12 mouse cellular contexts compared by ENCODE assay signal in genomic region chr11:70499566-70500475, GRCm38 (mm10). TPM values are rescaled to one million over a fixed set of nuclear protein-coding genes. Genes with fewer than 3 reads are reported as not detected.
DNase-seq lines count a peak whose midpoint lies in the region; ATAC-seq and TF ChIP-seq lines count a peak whose summit lies in the region.
"Had no signal": no experiment of that assay in that cellular context is flagged by ENCODE, and none has a peak within 500 bp of the region (broad histone marks: within the 10 kb centered on the region; RNA-seq: fewer than 3 reads in every experiment).

No protein-coding gene starts in this region.

- no peak overlapping the region for H3K4me3 ChIP-seq in forebrain, postnatal 0 days (ENCODE audit: low read depth, low read length)
- no peak overlapping the region for H3K4me3 ChIP-seq in forebrain, embryonic 12.5 days (replicated peaks)

- no peaks in the 10 kb centered on the region for H3K4me1 ChIP-seq in forebrain, postnatal 0 days (ENCODE audit: insufficient read depth)
- H3K4me1 ChIP-seq in forebrain, embryonic 12.5 days, result no peaks in the 10 kb centered on the region

- H3K27ac ChIP-seq in forebrain, postnatal 0 days (ENCODE audit: low read depth, low read length), result no peak overlapping the region
- no peak overlapping the region for H3K27ac ChIP-seq in forebrain, embryonic 12.5 days

- TF ChIP-seq CTCF in forebrain, postnatal 0 days (IDR thresholded peaks at IDR 0.05; ENCODE audit: low read depth), result peak; percentile 23; the same call in 1 of the 2 replicates

- no peak overlapping the region for H3K4me2 ChIP-seq in forebrain, postnatal 0 days (ENCODE audit: low read depth)
- no peak overlapping the region for H3K4me2 ChIP-seq in forebrain, embryonic 12.5 days

- no peaks in the 10 kb centered on the region; the same call in 1 of the 2 replicates for H3K27me3 ChIP-seq in forebrain, postnatal 0 days (ENCODE audit: insufficient read depth, low read length)
- H3K27me3 ChIP-seq in forebrain, embryonic 12.5 days, result peaks cover 2% of the 10 kb centered on the region

- DNase-seq in forebrain, postnatal 0 days, result no peak
- peak; percentile 57 for DNase-seq in 3T3-L1 (ENCODE audit: low read depth, low spot score)
- peak; percentile 41 for DNase-seq in adrenal gland, adult 8-10 months
- peak; percentile 66 to 72 for DNase-seq in kidney, postnatal 25 days
- DNase-seq in thymus, postnatal 10 days (ENCODE audit: low spot score in 2 of 2), result no peak
- DNase-seq in left cerebral cortex, postnatal 4 days, result no peak
- DNase-seq: cerebellum, adult 9-11 months had no signal

- no peak for ATAC-seq in forebrain, postnatal 0 days
- no peak for ATAC-seq in forebrain, embryonic 12.5 days (ENCODE audit: low FRiP score)
- no peak for ATAC-seq in erythroid progenitor cell, adult 5-6 weeks (replicated peaks; ENCODE audit: low FRiP score, poor library complexity, severe bottlenecking)
- ATAC-seq: inflammation-experienced regulatory T-cells, adult 6 months had no signal

- 66% methylated on average over 14 of the region's 14 CpGs for WGBS in forebrain, postnatal 0 days
- 71% methylated on average over 14 of the region's 14 CpGs for WGBS in forebrain, embryonic 12.5 days

- no peaks in the 10 kb centered on the region for H3K36me3 ChIP-seq in forebrain, postnatal 0 days (ENCODE audit: insufficient read depth)
- no peaks in the 10 kb centered on the region for H3K36me3 ChIP-seq in forebrain, embryonic 12.5 days (replicated peaks)
- H3K36me3 ChIP-seq: G1E had no signal

- intact Hi-C loops in left cerebral cortex, postnatal 4 days (cut with DNase I), result no loop called here

- H3K9me3 ChIP-seq in forebrain, postnatal 0 days (ENCODE audit: low read length), result no peaks in the 10 kb centered on the region
- no peaks in the 10 kb centered on the region for H3K9me3 ChIP-seq in forebrain, embryonic 12.5 days
- H3K9me3 ChIP-seq: G1E had no signal

- H3K9ac ChIP-seq in forebrain, postnatal 0 days, result no peak overlapping the region
- no peak overlapping the region for H3K9ac ChIP-seq in forebrain, embryonic 12.5 days

RNA-seq across cellular contexts. Expression of gene Tm4sf5, which starts 5.2 kb away (rescaled TPM):
- 2.8 and 6.3 TPM in 2 replicates for total RNA-seq in forebrain, postnatal 0 days (2014; rRNA removed)
- polyA plus RNA-seq in forebrain, postnatal 0 days (2015; fragmentation: Nextera tagmentation; extraction: Ambion mirVana), result 7.5 and 11.6 TPM in 2 replicates
- 0.35 and 0.49 TPM in 2 replicates for polyA plus RNA-seq in forebrain, embryonic 12.5 days (2016; fragmentation: Nextera tagmentation; extraction: Ambion mirVana)
- not detected for total RNA-seq in adrenal gland, adult 8-10 months (2022)
- 1 to 10 TPM in 1 of 2 experiments, not detected in 1; 1.2 TPM for total RNA-seq in left cerebral cortex, postnatal 4 days (2021)
- not detected in 2 replicates for total RNA-seq in erythroid progenitor cell, adult 5-6 weeks (2015; ENCODE audit: low replicate concordance)
- not detected in 2 replicates for total RNA-seq in erythroid progenitor cell, adult 5-6 weeks (2017; ENCODE audit: low replicate concordance)
- total RNA-seq: G1E; megakaryocyte-erythroid progenitor cell, adult 5-6 weeks had no signal
- polyA plus RNA-seq: G1E had no signal

RNA-seq across cellular contexts. Expression of gene Vmo1, which starts 14.6 kb away (rescaled TPM):
- not detected in 2 replicates for total RNA-seq in forebrain, postnatal 0 days (2014; rRNA removed)
- polyA plus RNA-seq in forebrain, postnatal 0 days (2015; fragmentation: Nextera tagmentation; extraction: Ambion mirVana), result 0.24 TPM in 1 of 2 replicates, not detected in the other
- polyA plus RNA-seq in forebrain, embryonic 12.5 days (2016; fragmentation: Nextera tagmentation; extraction: Ambion mirVana), result not detected in 2 replicates
- total RNA-seq in adrenal gland, adult 8-10 months (2022), result under 1 TPM in 1 of 4 experiments, not detected in 3; 0.46 TPM
- total RNA-seq in left cerebral cortex, postnatal 4 days (2021), result under 1 TPM in 1 of 2 experiments, not detected in 1; 0.62 TPM
- not detected in 2 replicates for total RNA-seq in erythroid progenitor cell, adult 5-6 weeks (2015; ENCODE audit: low replicate concordance)
- not detected in 2 replicates for total RNA-seq in erythroid progenitor cell, adult 5-6 weeks (2017; ENCODE audit: low replicate concordance)
- total RNA-seq: G1E; megakaryocyte-erythroid progenitor cell, adult 5-6 weeks had no signal
- polyA plus RNA-seq: G1E; inflammation-experienced regulatory T-cells, adult 6 months had no signal

RNA-seq across cellular contexts. Expression of gene Gltpd2, which starts 19.2 kb away (rescaled TPM):
- total RNA-seq in forebrain, postnatal 0 days (2014; rRNA removed), result not detected in 2 replicates
- polyA plus RNA-seq in forebrain, postnatal 0 days (2015; fragmentation: Nextera tagmentation; extraction: Ambion mirVana), result 0.18 and 0.25 TPM in 2 replicates
- polyA plus RNA-seq in forebrain, embryonic 12.5 days (2016; fragmentation: Nextera tagmentation; extraction: Ambion mirVana), result not detected in 2 replicates
- total RNA-seq in adrenal gland, adult 8-10 months (2022), result not detected
- not detected for total RNA-seq in left cerebral cortex, postnatal 4 days (2021)
- not detected in 2 replicates for total RNA-seq in erythroid progenitor cell, adult 5-6 weeks (2015; ENCODE audit: low replicate concordance)
- total RNA-seq in erythroid progenitor cell, adult 5-6 weeks (2017; ENCODE audit: low replicate concordance), result not detected in 2 replicates
- total RNA-seq: G1E; megakaryocyte-erythroid progenitor cell, adult 5-6 weeks had no signal
- polyA plus RNA-seq: G1E; inflammation-experienced regulatory T-cells, adult 6 months had no signal

RNA-seq across cellular contexts. Expression of gene Psmb6, which starts 25.3 kb away (rescaled TPM):
- 428 and 451 TPM in 2 replicates for total RNA-seq in forebrain, postnatal 0 days (2014; rRNA removed)
- polyA plus RNA-seq in forebrain, postnatal 0 days (2015; fragmentation: Nextera tagmentation; extraction: Ambion mirVana), result 820 and 1,026 TPM in 2 replicates
- 758 and 788 TPM in 2 replicates for polyA plus RNA-seq in forebrain, embryonic 12.5 days (2016; fragmentation: Nextera tagmentation; extraction: Ambion mirVana)
- total RNA-seq in adrenal gland, adult 8-10 months (2022), result 100 to 1,000 TPM; 247 to 298 (median 278) TPM
- 100 to 1,000 TPM; 269 to 276 TPM for total RNA-seq in left cerebral cortex, postnatal 4 days (2021)
- total RNA-seq in erythroid progenitor cell, adult 5-6 weeks (2015; ENCODE audit: low replicate concordance), result 40.2 and 49.0 TPM in 2 replicates
- 52.0 and 74.6 TPM in 2 replicates for total RNA-seq in erythroid progenitor cell, adult 5-6 weeks (2017; ENCODE audit: low replicate concordance)

RNA-seq across cellular contexts. Expression of gene Gm40193, which starts 32.9 kb away (rescaled TPM):
- not detected in 2 replicates for total RNA-seq in forebrain, postnatal 0 days (2014; rRNA removed)
- polyA plus RNA-seq in forebrain, postnatal 0 days (2015; fragmentation: Nextera tagmentation; extraction: Ambion mirVana), result not detected in 2 replicates
- polyA plus RNA-seq in forebrain, embryonic 12.5 days (2016; fragmentation: Nextera tagmentation; extraction: Ambion mirVana), result not detected in 2 replicates
- not detected for total RNA-seq in adrenal gland, adult 8-10 months (2022)
- total RNA-seq in left cerebral cortex, postnatal 4 days (2021), result not detected
- total RNA-seq in erythroid progenitor cell, adult 5-6 weeks (2015; ENCODE audit: low replicate concordance), result not detected in 2 replicates
- total RNA-seq in erythroid progenitor cell, adult 5-6 weeks (2017; ENCODE audit: low replicate concordance), result not detected in 2 replicates
- total RNA-seq: G1E; megakaryocyte-erythroid progenitor cell, adult 5-6 weeks had no signal
- polyA plus RNA-seq: G1E; inflammation-experienced regulatory T-cells, adult 6 months had no signal

Comparison
In these comparisons a context has a peak if more than half of its experiments do, and no peak if none do; other contexts are left out.
1. DNase-seq: peak in 3T3-L1 (single experiment), adrenal gland, adult 8-10 months (single experiment) and kidney, postnatal 25 days (2 of 2); none in forebrain, postnatal 0 days (single experiment), thymus, postnatal 10 days (0 of 2) and left cerebral cortex, postnatal 4 days (single experiment).